Mouse (Mus musculus) E14TG2a.4 (cell line): Measurements from ENCODE around the gene Ankef1.

Experiments used
- CTCF ChIP-seq: conservative IDR thresholded peaks from 2 replicates; pipeline ENCODE4 v1.5.1; 2014; ENCODE audit warnings: low read length
- NANOG ChIP-seq: IDR thresholded peaks from 2 replicates; pipeline ENCODE4 v1.6.1; 2014; ENCODE audit warnings: borderline replicate concordance, low read length, mixed read lengths

DNA sequence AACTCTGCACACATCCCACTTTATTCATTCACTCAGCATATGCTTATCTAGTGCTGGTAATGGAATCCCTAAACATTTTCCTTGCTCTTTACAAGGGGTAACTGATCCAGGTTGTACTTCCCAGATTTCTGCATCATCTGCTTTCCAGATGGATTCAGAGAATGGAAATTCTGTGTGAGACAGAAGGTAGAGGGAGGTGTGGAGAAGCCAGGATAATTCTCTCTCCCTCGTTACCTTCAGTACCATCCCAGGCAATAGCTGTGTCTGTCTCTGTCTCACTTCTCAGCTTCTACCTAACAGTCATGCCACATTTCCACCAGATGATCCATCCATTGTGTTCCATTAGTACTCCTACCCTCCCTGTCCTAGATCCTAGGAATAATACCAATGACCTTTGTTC, 60.6 kb downstream of the Ankef1 start:
- no peak for TF ChIP-seq CTCF
- TF ChIP-seq NANOG, result no peak
